Mouse (Mus musculus) hindbrain, postnatal 0 days (tissue): ENCODE results near the gene Tmem100. TPM values are rescaled to one million over a fixed set of nuclear protein-coding genes. Genes with fewer than 3 reads are reported as not detected.

Experiments
- ATAC-seq: fragments of 200-750 bp; cut with Nextera tagmentation; 2 replicates; pipeline ENCODE4 v1.8.0; 2017; ENCODE audit warnings: mild to moderate bottlenecking, moderate TSS enrichment, moderate library complexity
- DNase-seq: peaks from one replicate; pipeline ENCODE4 v3.0.0-alpha.2; 2015; ENCODE audit warnings: low spot score
- H3K27ac ChIP-seq: fragments of 300-500 bp; sonication (generic); 2 replicates; pipeline ENCODE4 v1.5.1; 2014; ENCODE audit warnings: mild to moderate bottlenecking
- H3K27me3 ChIP-seq: fragments of 300-500 bp; sonication (generic); 2 replicates; pipeline ENCODE4 v1.6.1; 2014; ENCODE audit warnings: low read length, mixed read lengths; ENCODE audit not compliant: insufficient read depth
- H3K36me3 ChIP-seq: fragments of 300-500 bp; sonication (generic); 2 replicates; pipeline ENCODE4 v1.6.1; 2014; ENCODE audit warnings: low read length, mixed read lengths; ENCODE audit not compliant: insufficient read depth
- H3K4me1 ChIP-seq: fragments of 300-500 bp; sonication (generic); 2 replicates; pipeline ENCODE4 v1.6.1; 2014; ENCODE audit warnings: antibody characterized with exemption, low read length, mixed read lengths; ENCODE audit not compliant: insufficient read depth
- H3K4me2 ChIP-seq: fragments of 300-500 bp; sonication (generic); 2 replicates; pipeline ENCODE4 v1.6.1; 2014; ENCODE audit warnings: low read depth, mild to moderate bottlenecking, low read length, moderate library complexity, mixed read lengths
- H3K4me3 ChIP-seq: fragments of 300-500 bp; sonication (generic); 2 replicates; pipeline ENCODE4 v1.5.1; 2014; ENCODE audit warnings: low read length
- H3K9ac ChIP-seq: fragments of 300-500 bp; sonication (generic); replicated peaks from 2 replicates; pipeline ENCODE4 v1.6.1; 2014; ENCODE audit warnings: mild to moderate bottlenecking, low read length, moderate library complexity, mixed read lengths
- H3K9me3 ChIP-seq: fragments of 300-500 bp; sonication (generic); 2 replicates; pipeline ENCODE4 v1.6.1; 2016; ENCODE audit warnings: low read length, mixed read lengths
- CTCF ChIP-seq: IDR thresholded peaks from 2 replicates; pipeline ENCODE4 v1.5.1; 2016; ENCODE audit warnings: antibody characterized with exemption, control low read depth, low read depth
- WGBS: fragments of 180-500 bp; shearing (Covaris S2); extraction: QIAGEN DNeasy Blood & Tissue Kit; methylation state at CpG from one replicate; pipeline ENCODE4 v1.1.7; 2014; 5-methylcytosine and 5-hydroxymethylcytosine counted together
- polyA plus RNA-seq: library from polyadenylated mRNA; unstranded; fragments of >200 nt; fragmentation: Nextera tagmentation; extraction: Ambion mirVana; gene quantifications from 2 replicates; pipeline ENCODE4 v1.2.1, GENCODE M21; 2015
- total RNA-seq: library from RNA; depleted of rRNA; stranded (reverse); fragments of >200 nt; gene quantifications from 2 replicates; pipeline ENCODE4 v1.2.3, GENCODE M21; 2014

Tmem100 gene
- total and polyA plus RNA-seq, 2 experiments from 2014 or later = 11.6 to 19.3 TPM

GRCm38 (mm10) chr11:90036416-90036815 lies 6.3 kb downstream of the Tmem100 start:
- Histone ChIP-seq H3K36me3 (no peaks in the 10 kb centered on the region), H3K4me3 (no peak overlapping the region), H3K27ac (no peak overlapping the region), H3K4me1 (no peaks in the 10 kb centered on the region), H3K27me3 (peaks cover 4% of the 10 kb centered on the region; the same call in 1 of the 2 replicates), H3K9ac (no peak overlapping the region), H3K4me2 (no peak overlapping the region), H3K9me3 (no peaks in the 10 kb centered on the region)
- TF ChIP-seq CTCF = peak; percentile 38; the same call in 1 of the 2 replicates
- 95% methylated on average over 4 of the region's 4 CpGs for whole genome bisulfite sequencing
- DNase-seq (no peak), ATAC-seq (no peak)

- no peaks in the 10 kb centered on the region for H3K9me3 ChIP-seq
- peak; percentile 60 for TF ChIP-seq CTCF
- no peak overlapping the region for H3K9ac ChIP-seq
- no peaks in the 10 kb centered on the region for H3K4me1 ChIP-seq
- H3K4me2 ChIP-seq = no peak overlapping the region
- ATAC-seq = no peak
- no peak overlapping the region for H3K4me3 ChIP-seq
- WGBS = 22% methylated on average over 5 of the region's 5 CpGs
- H3K36me3 ChIP-seq = no peaks in the 10 kb centered on the region
- no peaks in the 10 kb centered on the region for H3K27me3 ChIP-seq
- DNase-seq = peak; percentile 54
- no peak overlapping the region for H3K27ac ChIP-seq
Observed at GRCm38 (mm10) chr11:90038022-90038421, 7.9 kb downstream of the Tmem100 start.

- ATAC-seq (no peak), DNase-seq (no peak)
- no peaks in the 10 kb centered on the region for H3K4me1 ChIP-seq
- no peak overlapping the region for H3K9ac ChIP-seq
- H3K27me3 ChIP-seq = no peaks in the 10 kb centered on the region
- H3K4me3 ChIP-seq = no peak overlapping the region
- no peaks in the 10 kb centered on the region for H3K36me3 ChIP-seq
- H3K9me3 ChIP-seq = no peaks in the 10 kb centered on the region
- H3K27ac ChIP-seq = no peak overlapping the region
- WGBS = 89% methylated on average over 4 of the region's 4 CpGs
- H3K4me2 ChIP-seq = no peak overlapping the region
- TF ChIP-seq CTCF = no peak
Observed at GRCm38 (mm10) chr11:90044459-90044858, 14.3 kb downstream of the Tmem100 start.

DNA sequence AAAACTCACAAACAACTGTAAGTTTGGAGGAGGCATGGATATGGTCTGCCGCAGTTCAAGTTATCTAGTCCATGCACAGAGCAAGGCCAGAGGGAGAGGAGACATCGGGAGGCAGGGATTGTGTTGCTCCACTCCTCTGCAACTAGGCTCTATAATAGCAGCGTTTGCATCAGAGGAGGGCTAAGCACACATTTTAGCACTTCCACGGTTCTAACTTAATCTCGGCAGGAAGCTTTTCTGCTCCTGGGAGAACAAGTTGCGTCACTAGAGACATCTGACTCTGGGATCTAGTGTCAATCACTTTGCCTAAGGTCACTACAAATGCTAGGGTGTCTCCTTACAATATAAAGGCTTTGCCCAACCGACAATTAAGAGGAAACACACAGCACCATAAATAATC lies 16.1 kb downstream of the Tmem100 start:
- 38% methylated on average over 7 of the region's 7 CpGs for WGBS
- ATAC-seq = no peak
- H3K4me2 ChIP-seq = no peak overlapping the region
- no peak overlapping the region for H3K27ac ChIP-seq
- no peaks in the 10 kb centered on the region for H3K9me3 ChIP-seq
- no peak for TF ChIP-seq CTCF
- no peaks in the 10 kb centered on the region for H3K4me1 ChIP-seq
- H3K27me3 ChIP-seq = no peaks in the 10 kb centered on the region
- H3K4me3 ChIP-seq = no peak overlapping the region
- H3K36me3 ChIP-seq = no peaks in the 10 kb centered on the region
- DNase-seq = no peak
- no peak overlapping the region for H3K9ac ChIP-seq

GRCm38 (mm10) chr11:90047271-90047670 lies 17.1 kb downstream of the Tmem100 start:
- Histone ChIP-seq H3K4me3 (no peak overlapping the region), H3K27ac (no peak overlapping the region)

DNA sequence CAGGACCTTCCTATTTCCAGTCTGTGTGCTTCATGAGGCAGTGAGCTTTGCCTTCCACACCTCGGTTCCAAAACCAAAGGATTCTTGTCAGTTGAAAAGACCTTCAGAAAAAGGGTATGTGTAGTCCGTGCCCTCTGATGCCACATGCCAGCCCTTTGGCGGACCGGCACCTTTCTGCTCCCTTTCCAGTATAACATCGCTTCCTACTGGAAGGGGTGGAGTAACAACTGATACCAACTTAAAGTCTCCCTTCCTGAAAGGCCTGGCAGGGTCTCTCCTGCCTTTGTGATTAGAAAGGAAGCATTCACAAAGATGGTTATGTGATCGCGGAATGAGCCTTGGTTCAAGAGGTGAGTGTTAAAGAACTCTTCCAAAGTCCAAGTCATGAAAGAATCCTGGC lies 19.9 kb downstream of the Tmem100 start:
- H3K4me3 ChIP-seq = no peak overlapping the region
- H3K9ac ChIP-seq = no peak overlapping the region
- TF ChIP-seq CTCF = no peak
- no peaks in the 10 kb centered on the region for H3K27me3 ChIP-seq
- WGBS = 86% methylated on average over 7 of the region's 7 CpGs
- ATAC-seq (no peak), DNase-seq (no peak)
- H3K4me1 ChIP-seq = no peaks in the 10 kb centered on the region
- H3K36me3 ChIP-seq = no peaks in the 10 kb centered on the region
- H3K27ac ChIP-seq = no peak overlapping the region
- H3K9me3 ChIP-seq = no peaks in the 10 kb centered on the region
- H3K4me2 ChIP-seq = no peak overlapping the region

More at GRCm38 (mm10) chr11:90047271-90047670, 17.1 kb downstream of the Tmem100 start:
- Histone ChIP-seq H3K9ac (no peak overlapping the region), H3K4me2 (no peak overlapping the region), H3K9me3 (no peaks in the 10 kb centered on the region), H3K36me3 (no peaks in the 10 kb centered on the region), H3K4me1 (no peaks in the 10 kb centered on the region), H3K27me3 (no peaks in the 10 kb centered on the region)
- ATAC-seq = no peak
- 91% methylated on average over 9 of the region's 9 CpGs for WGBS
- no peak for DNase-seq
- no peak for TF ChIP-seq CTCF

DNA sequence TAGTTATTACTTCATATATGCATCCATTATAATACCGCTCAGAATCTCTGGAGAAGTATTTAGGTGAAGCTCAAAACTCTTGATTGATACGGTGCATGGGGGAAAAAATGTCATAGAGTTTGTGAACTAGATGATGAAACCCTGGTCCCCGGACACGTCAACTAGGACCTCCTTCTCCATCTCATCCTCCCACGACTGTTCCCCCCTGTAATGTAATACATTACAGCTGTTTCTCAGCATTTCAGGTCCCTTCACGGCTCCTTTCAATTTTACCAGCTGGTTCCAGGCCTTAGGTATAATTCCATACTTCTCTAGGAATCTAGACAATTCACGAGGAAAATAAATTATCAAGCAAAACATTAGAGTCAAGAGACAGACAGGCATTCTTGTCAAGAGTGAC lies 22.6 kb downstream of the Tmem100 start:
- Histone ChIP-seq H3K9me3 (no peaks in the 10 kb centered on the region), H3K36me3 (no peaks in the 10 kb centered on the region), H3K27ac (no peak overlapping the region), H3K27me3 (no peaks in the 10 kb centered on the region), H3K9ac (no peak overlapping the region), H3K4me3 (no peak overlapping the region), H3K4me2 (no peak overlapping the region), H3K4me1 (no peaks in the 10 kb centered on the region)
- DNase-seq (no peak), ATAC-seq (no peak)
- no peak for TF ChIP-seq CTCF
- 82% methylated on average over 7 of the region's 7 CpGs for WGBS
